In the genomic region with DNA sequence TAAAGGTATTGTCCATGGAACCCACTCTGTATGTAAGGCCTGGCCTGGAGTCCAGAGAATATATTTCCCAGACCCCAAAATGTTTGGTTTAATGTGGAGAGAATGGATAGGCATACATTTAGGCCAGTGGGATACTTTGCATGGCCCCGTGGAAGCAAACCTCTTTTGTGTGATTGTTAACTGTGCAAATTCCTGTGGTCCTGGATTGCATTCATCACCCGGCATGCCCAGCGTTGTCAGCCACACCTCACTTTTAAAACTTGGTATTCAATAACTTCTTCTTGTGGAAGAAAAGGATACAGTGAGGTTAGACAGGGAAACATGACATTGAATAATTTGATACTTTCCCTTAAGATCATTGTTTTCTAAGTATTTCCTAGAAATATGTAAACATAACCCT, we compare ENCODE assay signal across 26 mouse cellular contexts. TPM values are rescaled to one million over a fixed set of nuclear protein-coding genes. Genes with fewer than 3 reads are reported as not detected.
"Had no signal": no experiment of that assay in that cellular context is flagged by ENCODE, and none has a peak within 500 bp of the region (broad histone marks: within the 10 kb centered on the region; RNA-seq: fewer than 3 reads in every experiment).

No protein-coding gene starts in this region.

- ATAC-seq: hindbrain, embryonic 16.5 days; inflammation-experienced regulatory T-cells, adult 6 months; intestine, embryonic 15.5 days; intestine, postnatal 0 days had no signal

- H3K36me3 ChIP-seq: heart, embryonic 13.5 days; heart, embryonic 15.5 days; hindbrain, embryonic 12.5 days; intestine, embryonic 15.5 days; limb, embryonic 12.5 days; liver, embryonic 13.5 days; liver, embryonic 15.5 days had no signal

- H3K9me3 ChIP-seq: heart, embryonic 13.5 days; heart, embryonic 15.5 days; hindbrain, embryonic 12.5 days; intestine, embryonic 15.5 days; limb, embryonic 10.5 days; limb, embryonic 12.5 days; liver, embryonic 13.5 days; liver, embryonic 15.5 days had no signal

- H3K27ac ChIP-seq: heart, adult 2 months; heart, embryonic 13.5 days; heart, embryonic 15.5 days; hindbrain, embryonic 12.5 days; hindbrain, embryonic 14.5 days; intestine, embryonic 15.5 days; layer of hippocampus, adult 2 months; left cerebral cortex, adult 2 months; limb, embryonic 10.5 days; limb, embryonic 12.5 days; liver, embryonic 13.5 days; liver, embryonic 15.5 days had no signal

- DNase-seq: gastrocnemius, postnatal 14 days; gastrocnemius, postnatal 36 days; heart, adult 11 months; heart, adult 2 months; heart, postnatal 14 days; heart, postnatal 36 days; kidney, adult 18-20 months; kidney, adult 8-10 months; kidney, postnatal 10 days; kidney, postnatal 25 days; kidney, postnatal 4 days; liver; liver, embryonic 13.5 days had no signal

- H3K27me3 ChIP-seq: heart, embryonic 13.5 days; heart, embryonic 15.5 days; hindbrain, embryonic 12.5 days; intestine, embryonic 15.5 days; limb, embryonic 12.5 days; liver, embryonic 13.5 days; liver, embryonic 15.5 days had no signal

- H3K4me3 ChIP-seq: heart, adult 2 months; heart, embryonic 13.5 days; heart, embryonic 15.5 days; hindbrain, embryonic 12.5 days; intestine, embryonic 15.5 days; layer of hippocampus, adult 2 months; left cerebral cortex, adult 2 months; limb, embryonic 10.5 days; limb, embryonic 12.5 days; liver, embryonic 13.5 days; liver, embryonic 15.5 days had no signal

- H3K4me1 ChIP-seq: liver, embryonic 13.5 days; liver, embryonic 15.5 days had no signal

RNA-seq across cellular contexts. Expression of gene Sema5a, which starts 46.4 kb away (rescaled TPM):
- polyA plus RNA-seq: inflammation-experienced regulatory T-cells, adult 6 months had no signal
